Mouse (Mus musculus) midbrain, embryonic 15.5 days (tissue): ENCODE results near the gene Pacs1. TPM values are rescaled to one million over a fixed set of nuclear protein-coding genes. Genes with fewer than 3 reads are reported as not detected.
"Not testable (repeated sequence)": the region's sequence is repeated elsewhere in the genome, so short reads cannot be mapped to it uniquely, and the experiment has no call there.

Source experiments
- ATAC-seq: fragments of 200-750 bp; cut with Nextera tagmentation; replicated peaks from 2 replicates; pipeline ENCODE4 v1.8.0; 2017; ENCODE audit warnings: moderate TSS enrichment
- H3K27ac ChIP-seq: fragments of 300-500 bp; sonication (generic); 2 replicates; pipeline ENCODE4 v1.5.1; 2015; ENCODE audit warnings: mild to moderate bottlenecking, inconsistent platforms
- H3K27me3 ChIP-seq: fragments of 300-500 bp; sonication (generic); replicated peaks from 2 replicates; pipeline ENCODE4 v1.6.1; 2015; ENCODE audit warnings: inconsistent platforms
- H3K36me3 ChIP-seq: fragments of 300-500 bp; sonication (generic); replicated peaks from 2 replicates; pipeline ENCODE4 v1.6.1; 2015; ENCODE audit warnings: inconsistent platforms
- H3K4me1 ChIP-seq: fragments of 300-500 bp; sonication (generic); 2 replicates; pipeline ENCODE4 v1.6.1; 2015; ENCODE audit warnings: inconsistent platforms
- H3K4me2 ChIP-seq: fragments of 300-500 bp; sonication (generic); 2 replicates; pipeline ENCODE4 v1.6.1; 2015; ENCODE audit warnings: inconsistent platforms, mild to moderate bottlenecking, moderate library complexity
- H3K4me3 ChIP-seq: fragments of 300-500 bp; sonication (generic); 2 replicates; pipeline ENCODE4 v1.5.1; 2015; ENCODE audit warnings: mild to moderate bottlenecking, inconsistent platforms
- H3K9ac ChIP-seq: fragments of 300-500 bp; sonication (generic); 2 replicates; pipeline ENCODE4 v1.6.1; 2015; ENCODE audit warnings: mild to moderate bottlenecking, inconsistent platforms
- H3K9me3 ChIP-seq: fragments of 300-500 bp; sonication (generic); 2 replicates; pipeline ENCODE4 v1.6.1; 2016; ENCODE audit warnings: inconsistent platforms
- WGBS: fragments of 180-500 bp; shearing (Covaris S2); methylation state at CpG from one replicate; pipeline ENCODE4 v1.1.7; 2015; ENCODE audit warnings: mixed read lengths; 5-methylcytosine and 5-hydroxymethylcytosine counted together
- polyA plus RNA-seq: library from polyadenylated mRNA; unstranded; fragments of >200 nt; fragmentation: Nextera tagmentation; extraction: Ambion mirVana; gene quantifications from 2 replicates; pipeline ENCODE4 v1.2.1, GENCODE M21; 2015

Pacs1 gene
- polyA plus RNA-seq, 1 experiment from 2014 or later: 55.7 TPM

DNA sequence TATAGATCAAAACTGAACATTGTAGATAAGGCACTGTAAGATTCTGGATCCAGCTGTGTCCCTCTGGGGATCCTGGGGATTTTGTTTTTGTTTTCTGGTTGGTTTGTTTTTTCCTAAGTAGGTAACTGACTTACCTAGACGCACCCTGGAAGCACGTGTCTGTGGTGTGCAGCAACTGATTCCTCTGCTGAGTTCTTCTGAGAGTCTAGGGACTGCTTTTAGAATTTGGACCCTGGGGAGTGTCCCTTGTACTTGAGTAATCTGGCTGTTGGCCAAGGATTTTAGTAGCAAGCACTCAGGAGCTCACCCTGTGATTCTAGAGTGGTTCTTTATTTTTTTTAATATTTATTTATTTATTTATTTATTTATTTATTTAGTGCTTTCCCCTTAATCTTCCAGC is 85.5 kb downstream of the Pacs1 start:
- Histone ChIP-seq H3K27me3 (no peaks in the 10 kb centered on the region), H3K27ac (no peak overlapping the region), H3K4me1 (peaks cover 9% of the 10 kb centered on the region), H3K4me3 (no peak overlapping the region), H3K9ac (no peak overlapping the region), H3K4me2 (no peak overlapping the region), H3K9me3 (no peaks in the 10 kb centered on the region), H3K36me3 (no peaks in the 10 kb centered on the region)
- ATAC-seq: no peak
- 86% methylated on average over 2 of the region's 2 CpGs for WGBS

DNA sequence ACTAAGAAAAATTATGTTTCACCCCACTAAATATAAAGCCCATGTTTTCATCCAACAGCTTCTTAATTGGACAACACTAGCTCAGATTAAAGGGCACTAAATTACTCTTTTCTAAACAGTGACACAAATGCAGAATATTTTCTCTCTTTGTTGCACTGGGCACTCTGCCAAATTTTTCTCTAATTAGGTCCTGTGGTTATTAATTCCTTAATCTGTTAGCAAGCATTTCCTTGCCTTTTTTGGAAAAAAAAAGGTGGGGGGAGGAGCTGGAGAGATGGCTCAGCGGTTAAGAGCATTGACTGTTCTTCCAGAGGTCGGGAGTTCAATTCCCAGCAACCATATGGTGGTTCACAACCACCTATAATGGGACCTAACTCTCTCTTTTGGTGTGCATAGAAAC is 91.0 kb downstream of the Pacs1 start:
- Histone ChIP-seq H3K9me3 (no peaks in the 10 kb centered on the region), H3K27ac (no peak overlapping the region), H3K27me3 (no peaks in the 10 kb centered on the region), H3K4me1 (no peaks in the 10 kb centered on the region), H3K36me3 (no peaks in the 10 kb centered on the region), H3K4me3 (no peak overlapping the region), H3K4me2 (no peak overlapping the region), H3K9ac (no peak overlapping the region)
- whole genome bisulfite sequencing: 73% methylated on average over 2 of the region's 2 CpGs
- ATAC-seq: no peak

DNA sequence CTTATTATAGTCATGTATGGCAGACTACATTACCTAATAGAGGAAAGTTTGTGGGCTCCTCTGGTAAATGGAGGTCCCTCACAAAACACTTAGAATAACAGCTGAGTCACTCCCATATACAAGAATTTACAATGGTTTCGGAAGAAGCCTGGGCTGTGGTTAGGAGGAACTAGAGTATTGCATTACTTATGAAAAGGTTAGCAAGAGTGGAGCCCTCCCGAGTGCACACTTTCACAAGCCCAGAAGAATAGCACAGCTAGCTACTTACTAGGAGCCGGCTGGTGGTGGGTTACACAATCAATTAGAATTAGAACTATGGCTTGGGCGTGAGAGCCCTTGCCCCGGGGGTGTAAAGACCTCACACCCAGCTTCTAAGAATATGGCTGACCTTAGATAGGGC is 94.3 kb downstream of the Pacs1 start:
- Histone ChIP-seq H3K27ac (no peak overlapping the region), H3K27me3 (no peaks in the 10 kb centered on the region), H3K4me2 (no peak overlapping the region), H3K36me3 (no peaks in the 10 kb centered on the region), H3K9me3 (no peaks in the 10 kb centered on the region), H3K4me1 (no peaks in the 10 kb centered on the region), H3K9ac (no peak overlapping the region), H3K4me3 (no peak overlapping the region)
- 73% methylated on average over 5 of the region's 5 CpGs for WGBS
- ATAC-seq: no peak

DNA sequence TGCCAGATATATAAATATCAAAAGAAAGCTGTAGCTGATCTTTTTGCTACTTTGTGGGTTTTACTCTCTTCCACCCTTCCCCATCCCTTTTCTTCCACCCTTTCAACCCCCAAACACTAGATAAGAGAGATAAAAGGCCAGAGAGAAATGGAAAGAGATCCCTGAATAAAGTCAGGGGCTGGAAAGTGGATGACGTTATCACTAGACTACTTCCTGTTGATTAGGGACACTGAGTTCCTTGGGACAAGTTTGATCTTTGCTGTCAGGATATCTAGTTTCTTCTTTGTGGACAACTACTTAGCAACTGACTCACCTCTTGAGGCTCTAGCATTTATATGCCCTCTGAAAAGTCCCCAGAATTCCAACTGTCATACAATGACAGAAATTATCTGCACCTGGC is 102.5 kb downstream of the Pacs1 start:
- no peak overlapping the region for H3K9ac ChIP-seq
- WGBS: 93% methylated on average over 1 of the region's 1 CpGs
- ATAC-seq: no peak
- H3K27ac ChIP-seq: no peak overlapping the region
- H3K9me3 ChIP-seq: no peaks in the 10 kb centered on the region
- 0 out of 2 replicates have a peak, but pooled peaks cover 4% of the 10 kb centered on the region for H3K36me3 ChIP-seq
- no peak overlapping the region for H3K4me2 ChIP-seq
- no peaks in the 10 kb centered on the region for H3K4me1 ChIP-seq
- H3K27me3 ChIP-seq: no peaks in the 10 kb centered on the region
- no peak overlapping the region for H3K4me3 ChIP-seq

DNA sequence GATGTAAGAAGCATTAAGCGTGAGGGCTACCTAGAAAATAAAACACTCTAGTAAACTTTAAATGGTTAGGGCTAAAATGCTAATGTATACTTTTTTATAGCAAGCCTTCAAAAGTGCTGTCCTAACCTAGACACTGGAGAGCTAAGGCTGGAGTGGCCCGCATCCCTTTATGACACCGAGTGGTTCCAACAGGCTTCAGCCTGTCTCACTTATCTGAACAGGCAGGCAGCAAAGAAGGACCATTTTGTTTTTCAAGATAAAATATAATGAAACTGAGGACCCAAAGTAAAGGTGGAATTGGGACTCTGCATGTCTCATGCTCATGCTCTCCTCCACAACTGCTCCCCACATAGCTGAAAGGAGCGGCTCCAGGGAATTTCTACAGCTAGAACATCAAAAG is 105.4 kb downstream of the Pacs1 start:
- Histone ChIP-seq H3K9ac (no peak overlapping the region), H3K36me3 (0 out of 2 replicates have a peak, but pooled peaks cover 4% of the 10 kb centered on the region), H3K27me3 (no peaks in the 10 kb centered on the region), H3K27ac (no peak overlapping the region), H3K4me3 (no peak overlapping the region), H3K4me1 (no peaks in the 10 kb centered on the region), H3K9me3 (no peaks in the 10 kb centered on the region), H3K4me2 (no peak overlapping the region)
- WGBS: 91% methylated on average over 4 of the region's 4 CpGs
- ATAC-seq: no peak

DNA sequence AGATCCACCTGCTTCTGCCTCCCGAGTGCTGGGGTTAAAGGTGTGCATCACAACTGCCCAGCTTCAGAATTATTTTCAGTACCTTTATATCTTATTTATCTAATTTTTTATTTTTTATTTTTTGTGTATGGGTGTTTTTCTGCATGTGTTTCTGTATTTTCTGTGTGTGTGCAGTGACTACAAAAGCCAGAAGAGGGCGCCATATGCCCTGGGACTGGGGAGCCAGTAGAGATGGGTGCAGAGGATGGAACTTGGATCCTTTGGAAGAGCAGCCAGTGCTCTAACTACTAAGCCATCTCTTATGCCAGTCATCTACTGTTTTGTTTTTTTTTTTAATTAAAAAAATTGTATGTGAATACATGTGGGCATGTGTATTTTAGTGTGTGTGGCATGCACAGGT is 108.5 kb downstream of the Pacs1 start:
- H3K9me3 ChIP-seq: no peaks in the 10 kb centered on the region

DNA sequence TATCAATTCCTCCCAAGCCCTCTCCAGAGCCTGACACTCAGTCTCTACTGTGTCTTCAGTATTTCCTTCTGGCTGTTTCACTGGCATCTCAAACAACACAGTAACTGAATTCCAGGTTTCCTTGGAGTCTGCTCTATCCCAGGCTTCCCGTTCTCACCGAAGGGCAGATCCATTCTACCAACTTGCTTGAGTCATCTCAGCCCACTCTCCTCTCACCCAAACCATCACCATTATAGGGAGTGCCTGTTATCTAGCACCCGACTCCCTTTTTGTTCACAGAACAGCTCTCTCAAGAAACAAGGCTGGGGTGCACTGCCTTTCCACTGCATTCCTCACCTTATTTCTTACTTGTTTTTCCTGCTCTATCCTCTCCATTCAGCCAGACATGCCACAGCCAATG is 111.0 kb downstream of the Pacs1 start:
- 0 out of 2 replicates have a peak, but pooled peaks cover 4% of the 10 kb centered on the region for H3K36me3 ChIP-seq
- H3K4me3 ChIP-seq: no peak overlapping the region
- H3K4me1 ChIP-seq: no peaks in the 10 kb centered on the region
- 92% methylated on average over 3 of the region's 3 CpGs for WGBS
- H3K27ac ChIP-seq: no peak overlapping the region
- no peak for ATAC-seq
- no peaks in the 10 kb centered on the region for H3K27me3 ChIP-seq
- no peak overlapping the region for H3K9ac ChIP-seq
- H3K4me2 ChIP-seq: no peak overlapping the region
- no peaks in the 10 kb centered on the region for H3K9me3 ChIP-seq

More for the DNA sequence above, 108.5 kb downstream of the Pacs1 start:
- Histone ChIP-seq H3K4me3 (no peak overlapping the region), H3K27me3 (no peaks in the 10 kb centered on the region), H3K4me2 (no peak overlapping the region), H3K9ac (no peak overlapping the region), H3K27ac (no peak overlapping the region), H3K36me3 (0 out of 2 replicates have a peak, but pooled peaks cover 4% of the 10 kb centered on the region), H3K4me1 (no peaks in the 10 kb centered on the region)
- WGBS: 64% methylated on average over 2 of the region's 2 CpGs
- no peak for ATAC-seq

DNA sequence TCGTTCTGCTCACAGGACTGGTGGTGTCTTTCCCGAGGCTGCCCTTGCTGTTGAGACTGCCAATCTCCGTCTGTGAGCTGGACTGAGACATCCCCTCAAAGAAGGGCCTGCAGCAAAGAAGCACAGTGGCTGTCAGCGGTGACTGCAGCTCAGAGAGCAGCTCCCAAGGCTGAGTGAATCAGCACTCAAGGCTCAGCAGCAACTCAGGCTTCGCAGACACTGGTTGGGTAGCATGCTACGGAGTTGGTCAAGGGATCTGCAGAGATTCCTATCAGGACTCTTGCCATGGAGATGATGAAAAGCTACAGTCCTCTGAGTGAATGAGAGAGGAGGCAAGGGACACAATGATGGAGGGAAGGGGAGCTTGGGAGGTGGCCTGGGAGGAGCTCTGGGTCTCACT is 120.7 kb downstream of the Pacs1 start:
- Histone ChIP-seq H3K27ac (no peak overlapping the region), H3K4me2 (no peak overlapping the region), H3K9me3 (no peaks in the 10 kb centered on the region), H3K9ac (no peak overlapping the region), H3K4me1 (no peaks in the 10 kb centered on the region), H3K4me3 (no peak overlapping the region), H3K36me3 (peaks cover 20% of the 10 kb centered on the region; the same call in 1 of the 2 replicates), H3K27me3 (no peaks in the 10 kb centered on the region)
- WGBS: 90% methylated on average over 6 of the region's 6 CpGs
- no peak for ATAC-seq

DNA sequence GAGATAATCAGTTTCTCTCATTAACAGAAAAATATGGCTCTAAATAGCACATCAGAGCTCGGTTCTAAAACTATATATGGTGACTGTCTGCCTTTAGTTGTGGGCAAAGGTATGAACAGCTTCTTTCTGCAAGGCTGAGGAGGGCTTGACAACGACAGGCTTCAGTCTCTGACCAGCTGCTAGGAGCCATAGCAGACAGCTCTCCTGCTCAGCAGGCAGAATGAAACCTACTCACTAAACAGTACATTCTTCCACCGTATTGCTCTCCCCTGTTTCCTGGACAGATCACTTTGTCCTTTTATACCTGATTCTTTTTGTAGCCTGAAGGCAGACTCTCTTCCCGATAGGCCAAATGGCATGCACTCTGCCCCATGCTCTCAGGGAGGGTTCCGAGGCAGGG is 121.2 kb downstream of the Pacs1 start:
- no peaks in the 10 kb centered on the region for H3K9me3 ChIP-seq
- no peak for ATAC-seq
- WGBS: 88% methylated on average over 5 of the region's 5 CpGs
- H3K27ac ChIP-seq: no peak overlapping the region
- no peak overlapping the region for H3K9ac ChIP-seq
- no peak overlapping the region for H3K4me3 ChIP-seq
- peaks cover 20% of the 10 kb centered on the region; the same call in 1 of the 2 replicates for H3K36me3 ChIP-seq
- H3K4me2 ChIP-seq: no peak overlapping the region
- no peaks in the 10 kb centered on the region for H3K27me3 ChIP-seq
- no peaks in the 10 kb centered on the region for H3K4me1 ChIP-seq

DNA sequence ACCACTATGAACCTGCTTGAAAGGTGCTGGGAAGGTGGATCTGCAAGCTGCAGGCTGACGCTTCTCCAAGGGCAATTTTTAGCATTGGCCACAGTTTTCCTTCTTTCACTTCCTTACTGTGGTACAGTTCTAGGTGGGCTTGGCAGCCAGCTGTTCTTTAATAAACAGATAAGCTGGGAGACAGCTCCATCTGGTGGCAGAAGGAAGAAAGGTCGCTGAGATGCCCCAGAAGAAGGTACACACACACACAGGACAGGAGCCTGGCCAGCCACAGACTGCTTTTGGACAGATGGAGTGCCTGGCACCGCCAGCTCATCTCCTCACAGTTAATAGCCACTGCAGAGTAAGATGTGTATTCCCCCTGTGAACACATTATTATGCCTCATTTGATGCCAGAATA is 121.6 kb downstream of the Pacs1 start:
- Histone ChIP-seq H3K4me3 (no peak overlapping the region), H3K4me1 (no peaks in the 10 kb centered on the region), H3K36me3 (peaks cover 20% of the 10 kb centered on the region; the same call in 1 of the 2 replicates), H3K27ac (no peak overlapping the region), H3K9ac (no peak overlapping the region), H3K27me3 (no peaks in the 10 kb centered on the region), H3K4me2 (no peak overlapping the region), H3K9me3 (no peaks in the 10 kb centered on the region)
- 46% methylated on average over 3 of the region's 3 CpGs for WGBS
- no peak for ATAC-seq

DNA sequence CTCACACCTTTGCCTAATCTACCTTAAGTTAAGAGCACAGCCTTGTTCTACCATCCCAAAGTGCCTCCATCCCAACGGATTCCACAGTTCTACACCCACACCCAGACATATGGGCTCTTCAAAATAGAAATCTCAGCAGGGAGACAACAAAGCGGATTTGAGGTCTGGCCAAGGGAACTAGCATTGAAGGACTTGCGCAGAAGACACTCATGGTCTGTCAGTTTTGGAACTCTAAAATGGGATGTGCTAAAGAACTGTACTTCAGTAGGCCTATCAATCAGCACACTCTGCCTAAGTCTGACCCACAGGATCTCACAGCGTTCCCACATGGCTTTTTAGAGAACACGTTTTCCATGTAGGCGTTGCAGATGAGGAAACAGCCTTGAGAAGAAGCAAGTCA is 122.6 kb downstream of the Pacs1 start:
- Histone ChIP-seq H3K9ac (no peak overlapping the region), H3K4me2 (no peak overlapping the region), H3K4me3 (no peak overlapping the region), H3K36me3 (peaks cover 24% of the 10 kb centered on the region; the same call in 1 of the 2 replicates), H3K27ac (no peak overlapping the region), H3K27me3 (no peaks in the 10 kb centered on the region), H3K4me1 (no peaks in the 10 kb centered on the region), H3K9me3 (no peaks in the 10 kb centered on the region)
- ATAC-seq: no peak
- WGBS: 93% methylated on average over 6 of the region's 6 CpGs

DNA sequence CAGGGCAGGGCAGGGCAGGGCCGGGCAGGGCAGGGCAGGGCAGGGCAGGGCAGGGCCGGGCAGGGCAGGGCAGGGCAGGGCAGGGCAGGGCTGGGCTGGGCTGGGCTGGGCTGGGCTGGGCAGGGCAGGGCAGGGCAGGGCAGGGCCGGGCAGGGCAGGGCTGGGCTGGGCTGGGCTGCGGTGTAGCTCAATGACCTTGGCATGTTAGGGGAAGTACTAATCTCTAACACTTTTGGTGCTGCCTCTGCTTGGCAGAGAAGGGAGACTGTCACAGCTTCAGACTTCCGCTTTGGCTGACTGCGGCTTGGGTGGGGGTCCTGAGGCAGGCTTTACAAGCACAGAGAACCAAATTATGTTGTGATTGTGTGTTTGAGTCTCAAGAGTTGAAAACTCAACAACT is 123.9 kb downstream of the Pacs1 start:
- not testable (repeated sequence) for H3K4me3 ChIP-seq, H3K4me2 ChIP-seq, H3K4me1 ChIP-seq, H3K27ac ChIP-seq, ATAC-seq, H3K9ac ChIP-seq, H3K9me3 ChIP-seq, H3K27me3 ChIP-seq
- peaks cover 28% of the 10 kb centered on the region; the same call in 1 of the 2 replicates for H3K36me3 ChIP-seq
- WGBS: 96% methylated on average over 6 of the region's 6 CpGs

DNA sequence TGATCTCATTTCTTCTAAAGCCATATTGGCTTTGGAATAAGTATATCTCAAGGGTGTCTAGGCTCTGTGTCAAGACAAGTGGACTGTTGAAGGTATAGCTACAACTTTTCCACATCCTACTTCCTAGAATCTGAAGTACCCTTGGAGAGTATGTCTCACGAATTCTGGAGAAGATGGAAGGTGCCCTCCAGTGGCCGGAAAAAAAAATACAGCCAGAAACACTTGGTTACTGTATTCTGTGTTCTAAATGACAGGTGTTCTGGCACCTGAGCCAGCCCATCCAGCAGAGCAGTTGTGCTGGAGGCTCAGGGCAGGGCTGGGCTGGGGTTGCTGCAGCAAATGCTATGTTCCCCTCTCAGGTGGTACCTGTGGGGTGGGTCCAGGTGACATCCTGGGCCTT is 133.3 kb downstream of the Pacs1 start:
- Histone ChIP-seq H3K9me3 (no peaks in the 10 kb centered on the region), H3K27me3 (no peaks in the 10 kb centered on the region), H3K27ac (no peak overlapping the region), H3K4me1 (no peaks in the 10 kb centered on the region), H3K36me3 (peaks cover 39% of the 10 kb centered on the region), H3K4me3 (no peak overlapping the region), H3K9ac (no peak overlapping the region), H3K4me2 (no peak overlapping the region)
- 0 out of 2 replicates have a peak, but pooled peaks have one; percentile 20 for ATAC-seq
- 0% methylated on average over 2 of the region's 2 CpGs for WGBS
